Mouse (Mus musculus): ENCODE results near the gene Cyp4v3. TPM values are rescaled to one million over a fixed set of nuclear protein-coding genes. Genes with fewer than 3 reads are reported as not detected.
"Not testable (repeated sequence)": the region's sequence is repeated elsewhere in the genome, so short reads cannot be mapped to it uniquely, and the experiment has no call there.

The Cyp4v3 gene
- polyA plus RNA-seq, 1 experiment from 2014 or later, result 1.1 TPM

GRCm38 (mm10) chr8:45329206-45329980 lies 3.6 kb downstream of the Cyp4v3 start:
- Histone ChIP-seq H3K4me1 (replicated peaks; ENCODE audit: control insufficient read depth, insufficient read depth, low read length) (0 out of 2 replicates have a peak, but pooled peaks cover 2% of the 10 kb centered on the region), H3K36me3 (ENCODE audit: control insufficient read depth, insufficient read depth, low read length) (no peaks in the 10 kb centered on the region), H3K9ac (ENCODE audit: low read depth, low read length) (no peak overlapping the region), H3K27ac (ENCODE audit: low read depth, low read length) (no peak overlapping the region), H3K27me3 (ENCODE audit: control insufficient read depth, insufficient read depth, low read length) (peaks cover 3% of the 10 kb centered on the region; the same call in 1 of the 2 replicates), H3K9me3 (ENCODE audit: control insufficient read depth, low read length) (no peaks in the 10 kb centered on the region), H3K4me3 (ENCODE audit: low read depth, low read length) (no peak overlapping the region), H3K4me2 (replicated peaks; ENCODE audit: low read depth, low read length) (no peak overlapping the region)
- WGBS, result 95% methylated on average over 6 of the region's 6 CpGs
- no peak for ATAC-seq (ENCODE audit: low FRiP score)
- DNase-seq (ENCODE audit: low spot score), result no peak

DNA sequence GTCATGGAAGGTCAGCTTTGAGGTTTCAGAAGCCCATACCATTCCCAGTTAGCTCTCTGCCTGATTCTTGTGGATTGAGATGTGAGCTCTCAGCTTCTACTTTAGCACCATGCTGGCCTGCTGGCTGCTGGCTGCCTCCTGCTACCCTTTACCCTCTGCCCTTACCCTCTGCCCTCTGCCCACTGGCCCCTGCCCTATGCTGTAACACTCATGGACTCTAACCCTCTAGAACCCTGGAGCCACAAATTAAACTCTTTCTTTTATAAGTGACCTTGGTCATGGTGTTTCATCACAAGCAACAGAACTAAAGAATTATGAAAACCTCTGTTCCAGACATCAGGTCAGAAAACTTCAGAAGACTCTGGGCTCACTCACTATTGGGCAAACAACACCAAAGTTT lies 5.9 kb downstream of the Cyp4v3 start:
- H3K4me2 ChIP-seq (replicated peaks; ENCODE audit: low read depth, low read length); H3K27me3 ChIP-seq (ENCODE audit: control insufficient read depth, insufficient read depth, low read length); H3K4me3 ChIP-seq (ENCODE audit: low read depth, low read length); H3K27ac ChIP-seq (ENCODE audit: low read depth, low read length); H3K9me3 ChIP-seq (ENCODE audit: control insufficient read depth, low read length); H3K9ac ChIP-seq (ENCODE audit: low read depth, low read length); DNase-seq (ENCODE audit: low spot score); ATAC-seq (ENCODE audit: low FRiP score); H3K4me1 ChIP-seq (replicated peaks; ENCODE audit: control insufficient read depth, insufficient read depth, low read length); H3K36me3 ChIP-seq (ENCODE audit: control insufficient read depth, insufficient read depth, low read length): not testable (repeated sequence)

DNA sequence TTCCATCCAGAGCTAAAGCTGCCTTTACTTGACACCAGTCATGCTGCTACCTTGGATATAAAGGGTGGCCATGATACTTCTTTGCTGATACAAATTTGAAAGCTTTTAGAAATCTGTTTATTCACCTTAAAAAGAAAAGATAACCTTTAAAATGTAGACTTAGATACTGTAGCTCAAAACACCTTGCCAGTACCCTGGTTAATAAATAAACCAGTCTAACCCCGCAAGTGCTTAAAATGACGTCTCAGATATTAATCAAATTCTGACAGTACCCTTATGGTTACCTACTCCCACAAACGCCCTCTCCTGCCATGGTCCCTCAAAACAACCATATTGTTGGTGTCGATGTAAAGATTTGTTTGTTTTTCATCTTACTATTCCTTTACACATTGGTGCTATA lies 8.9 kb downstream of the Cyp4v3 start:
- no peak for ATAC-seq (ENCODE audit: low FRiP score)
- 82% methylated on average over 4 of the region's 4 CpGs for WGBS
- no peak overlapping the region for H3K9ac ChIP-seq (ENCODE audit: low read depth, low read length)

DNA sequence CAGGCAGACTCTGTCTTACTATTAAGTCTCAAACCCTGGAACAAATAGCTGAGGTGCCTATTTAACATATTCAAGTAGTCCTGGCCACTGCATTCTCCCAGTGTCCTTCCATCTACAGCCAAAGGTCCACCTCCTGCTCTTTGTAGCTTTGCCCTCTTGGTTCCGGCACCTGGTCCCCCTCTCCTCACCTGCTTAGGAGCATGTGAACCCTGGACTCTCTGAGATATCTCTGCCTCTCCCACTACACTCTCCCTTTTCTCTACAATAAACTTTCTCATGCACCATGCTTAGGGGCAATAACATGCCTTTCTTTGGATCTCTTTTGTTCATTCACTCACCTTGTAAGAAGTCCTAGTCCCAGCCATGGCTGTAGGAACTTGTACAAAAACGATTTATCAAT lies 11.7 kb downstream of the Cyp4v3 start:
- Histone ChIP-seq H3K27me3 (ENCODE audit: control insufficient read depth, insufficient read depth, low read length) (no peaks in the 10 kb centered on the region), H3K36me3 (ENCODE audit: control insufficient read depth, insufficient read depth, low read length) (no peaks in the 10 kb centered on the region), H3K4me1 (replicated peaks; ENCODE audit: control insufficient read depth, insufficient read depth, low read length) (no peaks in the 10 kb centered on the region), H3K9me3 (ENCODE audit: control insufficient read depth, low read length) (no peaks in the 10 kb centered on the region), H3K27ac (ENCODE audit: low read depth, low read length) (no peak overlapping the region), H3K9ac (ENCODE audit: low read depth, low read length) (no peak overlapping the region), H3K4me3 (ENCODE audit: low read depth, low read length) (no peak overlapping the region), H3K4me2 (replicated peaks; ENCODE audit: low read depth, low read length) (no peak overlapping the region)
- 84% methylated on average over 2 of the region's 2 CpGs for WGBS
- DNase-seq (ENCODE audit: low spot score), result no peak
- no peak for ATAC-seq (ENCODE audit: low FRiP score)

More for the DNA sequence above, 8.9 kb downstream of the Cyp4v3 start:
- no peak overlapping the region for H3K27ac ChIP-seq (ENCODE audit: low read depth, low read length)
- H3K4me1 ChIP-seq (replicated peaks; ENCODE audit: control insufficient read depth, insufficient read depth, low read length), result no peaks in the 10 kb centered on the region
- no peaks in the 10 kb centered on the region for H3K36me3 ChIP-seq (ENCODE audit: control insufficient read depth, insufficient read depth, low read length)
- no peak overlapping the region for H3K4me2 ChIP-seq (replicated peaks; ENCODE audit: low read depth, low read length)
- H3K9me3 ChIP-seq (ENCODE audit: control insufficient read depth, low read length), result no peaks in the 10 kb centered on the region
- H3K4me3 ChIP-seq (ENCODE audit: low read depth, low read length), result no peak overlapping the region
- H3K27me3 ChIP-seq (ENCODE audit: control insufficient read depth, insufficient read depth, low read length), result no peaks in the 10 kb centered on the region
- DNase-seq (ENCODE audit: low spot score), result no peak

DNA sequence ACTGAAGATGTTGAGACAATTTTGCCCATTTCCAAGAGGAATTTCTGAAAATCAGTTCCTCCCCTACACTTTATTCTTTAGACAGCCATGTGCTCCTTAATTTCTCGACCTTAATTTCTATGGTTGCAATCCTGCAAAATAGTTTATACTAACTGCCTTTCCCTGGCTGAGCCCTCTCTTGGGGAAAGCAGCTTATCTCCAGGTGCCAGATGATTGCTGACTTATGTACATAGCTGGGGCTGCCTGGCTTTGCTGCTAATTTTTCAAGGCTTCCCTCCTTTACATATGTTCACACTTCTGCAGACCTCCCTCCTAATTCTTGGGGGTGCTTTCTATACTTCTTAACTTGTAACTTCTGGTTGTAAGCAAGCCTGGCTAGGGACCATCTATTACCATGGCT lies 12.1 kb downstream of the Cyp4v3 start:
- Histone ChIP-seq H3K27me3 (ENCODE audit: control insufficient read depth, insufficient read depth, low read length) (no peaks in the 10 kb centered on the region), H3K4me1 (replicated peaks; ENCODE audit: control insufficient read depth, insufficient read depth, low read length) (no peaks in the 10 kb centered on the region), H3K36me3 (ENCODE audit: control insufficient read depth, insufficient read depth, low read length) (no peaks in the 10 kb centered on the region), H3K27ac (ENCODE audit: low read depth, low read length) (no peak overlapping the region), H3K9ac (ENCODE audit: low read depth, low read length) (no peak overlapping the region), H3K4me3 (ENCODE audit: low read depth, low read length) (no peak overlapping the region), H3K4me2 (replicated peaks; ENCODE audit: low read depth, low read length) (no peak overlapping the region), H3K9me3 (ENCODE audit: control insufficient read depth, low read length) (no peaks in the 10 kb centered on the region)
- DNase-seq (ENCODE audit: low spot score) (no peak), ATAC-seq (ENCODE audit: low FRiP score) (no peak)
- WGBS, result 83% methylated on average over 1 of the region's 1 CpGs

DNA sequence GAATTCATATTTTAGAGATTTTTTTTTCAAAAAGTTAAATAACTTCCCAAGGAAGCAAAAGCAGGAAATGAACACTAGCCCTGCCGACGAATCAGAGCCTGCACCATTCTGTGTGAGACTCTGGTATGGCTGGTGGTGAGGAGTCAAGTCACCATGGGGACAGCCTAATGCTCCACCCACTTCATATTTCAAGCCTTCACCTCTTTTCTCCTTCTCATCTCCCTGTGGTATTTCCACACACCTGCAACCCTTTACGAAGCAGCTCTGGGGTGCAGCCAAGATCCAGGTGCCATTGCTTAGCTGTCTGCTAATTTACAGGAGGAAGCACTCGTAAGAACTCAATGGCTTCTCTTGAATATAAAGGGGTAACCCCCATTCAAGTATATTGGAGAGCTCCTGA lies 22.0 kb downstream of the Cyp4v3 start:
- WGBS, result 90% methylated on average over 4 of the region's 4 CpGs
- Histone ChIP-seq H3K9me3 (ENCODE audit: control insufficient read depth, low read length) (no peaks in the 10 kb centered on the region), H3K36me3 (ENCODE audit: control insufficient read depth, insufficient read depth, low read length) (no peaks in the 10 kb centered on the region), H3K9ac (ENCODE audit: low read depth, low read length) (no peak overlapping the region), H3K27me3 (ENCODE audit: control insufficient read depth, insufficient read depth, low read length) (no peaks in the 10 kb centered on the region), H3K4me1 (replicated peaks; ENCODE audit: control insufficient read depth, insufficient read depth, low read length) (no peaks in the 10 kb centered on the region), H3K27ac (ENCODE audit: low read depth, low read length) (no peak overlapping the region), H3K4me3 (ENCODE audit: low read depth, low read length) (no peak overlapping the region), H3K4me2 (replicated peaks; ENCODE audit: low read depth, low read length) (no peak overlapping the region)
- no peak for ATAC-seq (ENCODE audit: low FRiP score)
- no peak for DNase-seq (ENCODE audit: low spot score)

DNA sequence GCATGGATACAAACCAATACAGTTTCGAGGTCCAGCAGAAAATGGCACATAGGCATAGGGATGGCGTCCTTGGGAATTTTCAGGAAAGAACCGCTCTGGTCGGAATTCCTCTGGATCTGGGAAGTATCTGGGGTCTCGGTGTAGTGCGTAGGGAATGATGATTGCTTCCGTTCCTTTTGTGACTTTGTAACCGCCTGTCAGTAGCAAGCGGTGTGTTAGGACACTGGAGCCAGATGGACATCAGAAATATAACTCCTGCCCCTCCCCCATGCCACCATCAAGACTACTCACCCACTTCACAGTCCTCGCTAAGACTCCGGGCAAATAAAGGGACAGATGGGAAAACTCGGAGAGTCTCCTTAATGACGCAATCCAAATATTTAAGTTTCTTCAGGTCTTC lies 24.6 kb downstream of the Cyp4v3 start, which contains the start of gene Gm45753:
TSS of gene Gm45753 (minus strand) at position 101 of the 400 bp plus-strand sequence.
- ATAC-seq (ENCODE audit: low FRiP score) (no peak), DNase-seq (ENCODE audit: low spot score) (no peak)
- 92% methylated on average over 13 of the region's 13 CpGs for WGBS
- no peak within 1 kb of the TSS for H3K27ac ChIP-seq (ENCODE audit: low read depth, low read length)
- no peaks in the 10 kb centered on the region for H3K9me3 ChIP-seq (ENCODE audit: control insufficient read depth, low read length)
- no peak within 1 kb of the TSS for H3K4me3 ChIP-seq (ENCODE audit: low read depth, low read length)
- no peak within 1 kb of the TSS for H3K9ac ChIP-seq (ENCODE audit: low read depth, low read length)
- no peaks in the 10 kb centered on the region for H3K36me3 ChIP-seq (ENCODE audit: control insufficient read depth, insufficient read depth, low read length)
- no peaks in the 10 kb centered on the region for H3K27me3 ChIP-seq (ENCODE audit: control insufficient read depth, insufficient read depth, low read length)
- H3K4me1 ChIP-seq (replicated peaks; ENCODE audit: control insufficient read depth, insufficient read depth, low read length), result no peaks in the 10 kb centered on the region
- H3K4me2 ChIP-seq (replicated peaks; ENCODE audit: low read depth, low read length), result no peak within 1 kb of the TSS

DNA sequence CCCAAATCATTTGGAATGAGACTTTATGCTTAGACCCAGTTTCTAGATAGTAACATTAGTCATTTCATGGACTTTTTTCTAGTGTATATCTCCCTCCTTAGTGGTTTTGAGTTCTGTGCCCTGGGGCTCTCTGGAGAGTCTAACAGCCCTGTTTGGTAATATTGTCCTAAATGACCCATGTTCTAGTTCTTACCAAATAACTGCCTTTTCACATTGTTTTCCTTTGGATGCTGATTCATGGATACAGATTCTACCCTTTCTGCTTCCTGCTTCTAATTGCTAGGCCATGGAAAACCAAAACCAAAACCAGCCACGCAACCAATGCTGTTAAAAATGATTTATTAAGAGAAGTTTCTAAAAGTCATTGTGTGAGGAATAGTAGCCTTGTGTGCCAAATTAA lies 27.5 kb downstream of the Cyp4v3 start:
- 86% methylated on average over 1 of the region's 1 CpGs for WGBS
- Histone ChIP-seq H3K4me3 (ENCODE audit: low read depth, low read length) (no peak overlapping the region), H3K9me3 (ENCODE audit: control insufficient read depth, low read length) (no peaks in the 10 kb centered on the region), H3K27ac (ENCODE audit: low read depth, low read length) (no peak overlapping the region), H3K27me3 (ENCODE audit: control insufficient read depth, insufficient read depth, low read length) (no peaks in the 10 kb centered on the region), H3K4me2 (replicated peaks; ENCODE audit: low read depth, low read length) (no peak overlapping the region), H3K4me1 (replicated peaks; ENCODE audit: control insufficient read depth, insufficient read depth, low read length) (no peaks in the 10 kb centered on the region), H3K36me3 (ENCODE audit: control insufficient read depth, insufficient read depth, low read length) (no peaks in the 10 kb centered on the region), H3K9ac (ENCODE audit: low read depth, low read length) (no peak overlapping the region)
- DNase-seq (ENCODE audit: low spot score), result no peak
- no peak for ATAC-seq (ENCODE audit: low FRiP score)

- H3K27me3 ChIP-seq (ENCODE audit: control insufficient read depth, insufficient read depth, low read length), result no peaks in the 10 kb centered on the region
- H3K4me2 ChIP-seq (replicated peaks; ENCODE audit: low read depth, low read length), result no peak overlapping the region
These were observed 28.7 kb downstream of the Cyp4v3 start for GRCm38 (mm10) chr8:45304354-45304753.

More at GRCm38 (mm10) chr8:45304354-45304753, 28.7 kb downstream of the Cyp4v3 start:
- Histone ChIP-seq H3K4me3 (ENCODE audit: low read depth, low read length) (no peak overlapping the region), H3K27ac (ENCODE audit: low read depth, low read length) (no peak overlapping the region), H3K9me3 (ENCODE audit: control insufficient read depth, low read length) (no peaks in the 10 kb centered on the region), H3K9ac (ENCODE audit: low read depth, low read length) (no peak overlapping the region), H3K36me3 (ENCODE audit: control insufficient read depth, insufficient read depth, low read length) (no peaks in the 10 kb centered on the region), H3K4me1 (replicated peaks; ENCODE audit: control insufficient read depth, insufficient read depth, low read length) (no peaks in the 10 kb centered on the region)
- ATAC-seq (ENCODE audit: low FRiP score) (no peak), DNase-seq (ENCODE audit: low spot score) (no peak)
- WGBS, result 92% methylated on average over 3 of the region's 3 CpGs
